Mouse (Mus musculus): ENCODE data around the gene Dusp6. TPM values are rescaled to one million over a fixed set of nuclear protein-coding genes. Genes with fewer than 3 reads are reported as not detected.

The Dusp6 gene
- total RNA-seq, 2 experiments from 2014 or later: 16.2 to 21.7 TPM

GRCm38 (mm10) chr10:99244655-99245260 lies 18.3 kb upstream of the Dusp6 start:
- no peak for DNase-seq
- intact Hi-C loops (cut with DNase I): no loop called here

DNA sequence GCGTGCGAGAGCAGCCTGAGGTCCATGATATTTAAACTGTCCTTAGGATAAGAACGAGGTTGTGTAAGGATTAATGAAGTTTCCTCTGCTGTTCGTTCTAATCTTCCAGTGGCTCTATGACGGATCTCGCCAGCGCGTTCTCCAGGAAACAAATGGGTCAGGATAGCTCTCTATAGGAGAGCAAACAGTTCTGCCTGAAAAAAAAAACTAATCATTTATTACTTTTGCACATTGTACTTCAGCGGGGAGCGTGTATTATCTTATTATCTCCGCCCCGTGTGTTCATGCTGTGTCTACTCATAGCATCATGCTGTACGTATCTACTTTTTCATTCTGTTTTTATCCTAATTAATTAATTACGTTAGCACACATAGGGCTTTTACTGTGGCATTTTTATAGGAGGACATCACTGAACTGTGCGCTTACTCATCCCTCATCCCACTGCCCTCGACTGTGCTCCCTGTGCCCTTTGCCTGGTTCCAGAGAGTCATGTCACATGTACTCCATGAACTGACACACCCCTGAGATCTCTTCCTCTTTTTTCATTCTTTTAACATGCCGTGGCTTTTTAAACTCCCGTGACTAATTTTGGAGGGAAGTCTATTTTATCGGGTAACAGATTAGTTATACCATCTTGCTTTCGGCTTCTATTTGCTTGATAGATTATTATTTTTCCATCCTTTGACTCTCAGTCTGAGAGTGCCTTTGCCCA lies 16.1 kb upstream of the Dusp6 start:
- intact Hi-C loops (cut with DNase I): no loop called here
- DNase-seq: no peak

GRCm38 (mm10) chr10:99250874-99251281 lies 12.2 kb upstream of the Dusp6 start:
- intact Hi-C loops (cut with DNase I): no loop called here

GRCm38 (mm10) chr10:99253412-99253811 lies 9.6 kb upstream of the Dusp6 start:
- no peak for DNase-seq
- intact Hi-C loops (cut with DNase I): no loop called here

More at GRCm38 (mm10) chr10:99250874-99251281, 12.2 kb upstream of the Dusp6 start:
- DNase-seq: no peak

DNA sequence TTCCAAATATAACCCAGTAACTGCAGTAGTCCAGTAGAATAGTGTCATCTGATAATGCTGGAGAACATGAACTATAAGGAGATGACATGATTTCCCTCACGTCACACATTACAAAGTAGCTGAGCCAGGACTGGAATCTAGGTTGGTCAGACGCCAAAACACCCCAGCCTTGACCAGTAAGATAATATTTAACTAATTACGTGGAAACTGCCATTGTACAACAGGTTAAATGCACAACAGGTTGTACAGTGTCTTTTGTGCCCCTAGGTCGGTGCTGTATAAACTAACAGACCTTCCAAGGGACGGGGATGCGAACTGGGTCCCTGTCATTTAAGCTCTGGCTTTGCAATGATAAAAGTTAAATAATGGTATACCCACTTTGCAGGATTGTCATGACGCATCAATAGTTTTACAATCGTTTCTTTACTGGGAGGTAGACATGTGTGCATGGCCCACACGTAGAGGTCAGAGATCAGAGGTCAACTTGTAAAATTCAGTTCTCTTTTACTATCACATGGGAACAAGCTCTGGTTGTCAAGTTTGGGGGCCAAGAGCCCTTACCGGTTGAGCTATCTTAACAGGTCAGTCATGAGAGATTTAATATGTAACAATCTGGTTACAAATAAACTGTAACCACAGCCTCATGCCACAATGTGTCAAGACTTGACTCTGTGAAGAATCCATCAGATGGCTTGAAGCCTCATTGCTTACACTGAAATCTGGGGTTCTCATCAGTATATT lies 7.0 kb upstream of the Dusp6 start:
- no peak for DNase-seq
- intact Hi-C loops (cut with DNase I): no loop called here

- no peak for DNase-seq
- intact Hi-C loops (cut with DNase I): no loop called here
These were observed 5.5 kb upstream of the Dusp6 start for GRCm38 (mm10) chr10:99257531-99257930.

- intact Hi-C loops (cut with DNase I): loop anchor here (2.0 to 5.0 kb wide), 3 partner anchors 31 to 272 kb away; no protein-coding TSS in a partner anchor
- no peak for DNase-seq
These were observed 3.2 kb upstream of the Dusp6 start for GRCm38 (mm10) chr10:99259840-99260239.

DNA sequence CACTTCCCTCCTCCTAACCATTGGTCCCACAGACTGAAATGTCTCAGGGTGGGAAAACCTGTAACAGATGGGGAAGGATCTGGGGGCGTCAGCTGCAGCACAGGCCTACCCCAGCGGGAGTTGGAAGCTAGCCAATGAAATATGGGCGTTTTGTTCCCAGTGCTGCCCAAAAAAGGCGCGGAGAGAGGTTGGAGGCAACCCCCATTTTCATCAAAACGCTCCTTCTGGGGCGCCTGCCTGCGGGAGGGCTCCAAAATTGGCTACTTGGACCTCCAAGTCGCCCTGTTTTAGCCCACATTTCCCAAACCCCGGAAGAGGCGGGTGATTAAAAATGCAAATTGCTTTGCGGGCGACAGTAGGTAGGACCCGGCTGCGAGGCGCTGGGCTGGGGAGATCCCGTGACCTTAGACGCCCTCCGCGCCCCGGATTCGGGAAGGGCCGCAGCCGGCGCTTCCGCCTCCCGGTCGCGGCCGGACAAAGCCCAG lies 1.8 kb upstream of the Dusp6 start:
- DNase-seq: no peak
- intact Hi-C loops (cut with DNase I): loop anchor here (2.0 to 5.0 kb wide), 3 partner anchors 32 to 271 kb away; no protein-coding TSS in a partner anchor

- intact Hi-C loops (cut with DNase I): loop anchor here (2.0 to 5.0 kb wide), 4 partner anchors 33 to 271 kb away; no protein-coding TSS in a partner anchor
- DNase-seq: peak; percentile 89 to 93
These were observed 1.3 kb upstream of the Dusp6 start for GRCm38 (mm10) chr10:99261636-99262318.

DNA sequence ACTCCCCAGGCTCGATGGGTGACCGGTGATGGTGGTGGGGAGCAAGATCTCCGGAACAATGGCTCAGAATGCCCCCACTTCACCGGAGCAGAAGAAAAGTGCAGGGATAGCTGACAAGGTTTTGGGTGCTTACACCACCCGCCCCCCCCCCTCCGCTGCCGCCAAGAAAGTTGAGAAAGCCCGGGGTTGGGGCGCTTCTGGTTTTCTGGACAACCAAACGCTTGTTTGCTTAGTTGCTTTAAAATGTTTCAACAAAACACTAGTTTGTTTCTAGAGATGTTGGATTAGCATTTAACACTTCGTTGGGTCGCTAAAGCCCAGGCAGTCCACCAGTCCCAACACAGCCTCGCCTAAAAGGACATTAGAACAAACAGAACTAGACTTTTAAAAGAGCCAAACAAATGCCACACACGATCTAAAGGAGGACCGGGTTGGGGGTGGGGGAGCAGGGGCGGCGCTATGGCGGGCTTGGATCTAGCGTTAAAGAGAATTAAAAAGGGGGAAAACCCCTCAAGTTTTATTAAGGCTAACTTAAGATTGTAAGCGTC lies 638 bp upstream of the Dusp6 start:
- intact Hi-C loops (cut with DNase I): loop anchor here (2.0 to 5.0 kb wide), 2 partner anchors 94 to 270 kb away; no protein-coding TSS in a partner anchor
- DNase-seq: peak in 1 of 2 experiments; percentile 42

DNA sequence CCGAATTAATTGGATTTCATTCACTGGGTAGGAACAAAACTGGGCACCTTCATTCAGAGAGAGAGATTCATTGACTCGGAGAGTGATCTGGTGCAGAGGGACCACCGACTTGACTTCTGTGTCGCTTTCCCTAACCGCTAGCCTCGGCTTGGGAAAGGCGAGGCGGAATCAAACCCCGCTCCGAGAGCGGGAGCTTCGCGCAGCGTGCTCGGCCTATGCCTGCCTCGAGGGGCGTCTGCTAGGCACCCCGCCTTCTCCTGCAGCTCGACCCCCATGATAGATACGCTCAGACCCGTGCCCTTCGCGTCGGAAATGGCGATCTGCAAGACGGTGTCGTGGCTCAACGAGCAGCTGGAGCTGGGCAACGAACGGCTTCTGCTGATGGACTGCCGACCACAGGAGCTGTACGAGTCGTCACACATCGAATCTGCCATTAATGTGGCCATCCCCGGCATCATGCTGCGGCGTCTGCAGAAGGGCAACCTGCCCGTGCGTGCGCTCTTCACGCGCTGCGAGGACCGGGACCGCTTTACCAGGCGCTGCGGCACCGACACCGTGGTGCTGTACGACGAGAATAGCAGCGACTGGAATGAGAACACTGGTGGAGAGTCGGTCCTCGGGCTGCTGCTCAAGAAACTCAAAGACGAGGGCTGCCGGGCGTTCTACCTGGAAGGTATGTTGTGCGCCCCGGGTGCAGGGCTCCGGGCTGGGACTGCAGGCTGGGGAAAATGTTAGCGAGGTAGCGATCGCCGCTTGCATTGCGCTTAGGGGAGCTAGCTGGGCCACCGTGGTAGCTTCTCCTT lies 589 bp downstream of the Dusp6 start:
- intact Hi-C loops (cut with DNase I): loop anchor here (1.0 to 5.0 kb wide), 3 partner anchors 95 to 269 kb away; no protein-coding TSS in a partner anchor
- peak; percentile 49 to 72 for DNase-seq

GRCm38 (mm10) chr10:99264301-99265010 lies 1.4 kb downstream of the Dusp6 start:
- peak; percentile 49 to 51 for DNase-seq
- intact Hi-C loops (cut with DNase I): loop anchor here (1.0 to 5.0 kb wide), 3 partner anchors 35 to 268 kb away; no protein-coding TSS in a partner anchor

- intact Hi-C loops (cut with DNase I): loop anchor here (1.0 to 5.0 kb wide), 2 partner anchors 36 to 177 kb away; no protein-coding TSS in a partner anchor
- DNase-seq: peak; percentile 47 to 54
These were observed 2.1 kb downstream of the Dusp6 start for GRCm38 (mm10) chr10:99265011-99265694.

GRCm38 (mm10) chr10:99266025-99266424 lies 3.0 kb downstream of the Dusp6 start:
- intact Hi-C loops (cut with DNase I): loop anchor here (2.0 to 5.0 kb wide), 2 partner anchors 65 to 176 kb away; no protein-coding TSS in a partner anchor
- DNase-seq: peak; percentile 24 to 44

DNA sequence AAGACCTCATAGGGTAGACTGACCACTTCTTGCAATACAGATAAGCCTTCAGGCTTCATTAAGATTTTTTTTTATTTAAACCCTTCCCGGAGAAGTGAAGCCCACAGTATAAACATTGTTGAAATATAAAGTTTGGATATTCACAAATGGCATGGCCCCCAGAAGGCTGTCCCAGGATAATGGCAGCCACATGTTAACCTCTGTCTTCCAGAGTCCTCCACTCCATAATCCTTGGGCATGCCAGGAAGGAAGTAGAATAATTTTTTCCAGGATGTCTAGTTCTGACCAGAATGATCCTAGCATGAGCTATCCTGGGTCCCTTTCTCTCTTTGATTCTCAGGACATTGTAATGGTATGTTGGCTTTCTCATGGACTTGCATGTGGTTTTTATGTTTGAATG lies 4.6 kb downstream of the Dusp6 start:
- no peak for DNase-seq
- intact Hi-C loops (cut with DNase I): loop anchor here (1.0 to 5.0 kb wide), 6 partner anchors 19 to 309 kb away; no protein-coding TSS in a partner anchor

DNA sequence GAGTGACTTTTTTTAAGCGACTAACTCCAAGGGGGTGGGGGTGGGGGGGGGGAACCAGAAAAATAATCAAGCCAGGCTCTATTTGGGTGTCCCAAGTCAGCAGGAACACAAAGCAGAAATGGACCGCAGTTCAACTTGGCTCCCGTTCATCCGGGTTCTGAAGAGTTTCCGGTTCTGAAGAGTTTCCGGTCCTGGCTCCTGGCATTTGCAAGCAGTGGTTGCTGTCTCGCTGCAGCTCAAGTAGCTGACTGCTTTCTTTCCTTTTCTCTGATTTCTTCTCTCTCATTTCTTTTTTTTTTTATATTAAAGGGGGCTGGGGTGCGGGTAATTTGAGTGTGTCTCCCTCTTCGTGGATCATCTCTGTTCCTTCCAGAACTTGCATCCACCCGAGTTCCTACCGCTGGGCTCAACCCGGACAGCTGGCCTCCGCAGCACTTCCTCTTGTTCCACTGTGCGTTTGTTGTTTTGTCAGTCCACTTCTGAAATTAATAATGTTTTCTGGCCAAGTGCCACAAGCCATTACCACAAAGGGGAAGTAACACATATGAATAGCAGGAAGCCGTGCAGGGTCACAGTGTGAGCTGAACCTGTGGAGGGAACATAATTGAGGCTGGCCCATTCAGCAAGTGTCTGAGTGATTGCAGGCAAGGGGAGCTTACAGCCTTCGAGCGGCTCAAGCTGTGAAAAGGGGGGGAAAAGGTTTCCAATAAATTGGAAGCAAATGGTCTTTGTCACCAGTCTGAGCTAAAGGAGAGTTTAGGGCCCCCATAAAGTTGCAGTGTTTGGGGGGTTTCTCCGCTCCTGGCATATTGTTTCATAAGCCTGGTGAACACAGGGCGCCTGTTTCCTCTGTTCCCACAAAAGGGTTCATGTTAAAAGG lies 5.6 kb downstream of the Dusp6 start:
- intact Hi-C loops (cut with DNase I): loop anchor here (1.0 to 5.0 kb wide), 4 partner anchors 140 to 308 kb away; no protein-coding TSS in a partner anchor
- DNase-seq: peak; percentile 71 to 77

Measured in heart, postnatal 36 days (tissue).